Mouse (Mus musculus): ENCODE measurements at regions not wholly inside any gene's neighbourhood (a gene's known extent, or its start where the extent isn't known, plus 50 kb on each side); places are given as distances from the start of the nearest gene placed in this dataset.

GRCm38 (mm10) chr2:106512338-106513024, 180.6 kb upstream of the Mpped2 start:
- in situ Hi-C loops (cut with MboI; ENCODE audit: low pct_unique_long_range_greater_than_20kb in 1 of 2, low sequenced_read_pairs in 2 of 2, unreplicated experiment in 1 of 2), result no loop called here

- in situ Hi-C loops (cut with MboI; ENCODE audit: low pct_unique_long_range_greater_than_20kb in 1 of 2, low sequenced_read_pairs in 2 of 2, unreplicated experiment in 1 of 2), result no loop called here
Observed at GRCm38 (mm10) chr2:106513025-106513386, 180.1 kb upstream of the Mpped2 start.

GRCm38 (mm10) chr2:106517224-106517623, 175.8 kb upstream of the Mpped2 start:
- in situ Hi-C loops (cut with MboI; ENCODE audit: low pct_unique_long_range_greater_than_20kb in 1 of 2, low sequenced_read_pairs in 2 of 2, unreplicated experiment in 1 of 2), result no loop called here

- in situ Hi-C loops (cut with MboI; ENCODE audit: low pct_unique_long_range_greater_than_20kb in 1 of 2, low sequenced_read_pairs in 2 of 2, unreplicated experiment in 1 of 2), result no loop called here
Observed at GRCm38 (mm10) chr2:106522961-106523360, 170.1 kb upstream of the Mpped2 start.

- in situ Hi-C loops (cut with MboI; ENCODE audit: low pct_unique_long_range_greater_than_20kb in 1 of 2, low sequenced_read_pairs in 2 of 2, unreplicated experiment in 1 of 2), result no loop called here
Observed at GRCm38 (mm10) chr2:106527008-106527407, 166.1 kb upstream of the Mpped2 start.

- in situ Hi-C loops (cut with MboI; ENCODE audit: low pct_unique_long_range_greater_than_20kb in 1 of 2, low sequenced_read_pairs in 2 of 2, unreplicated experiment in 1 of 2), result no loop called here
Observed at GRCm38 (mm10) chr2:106529247-106529646, 163.8 kb upstream of the Mpped2 start.

GRCm38 (mm10) chr2:106529746-106530145, 163.3 kb upstream of the Mpped2 start:
- in situ Hi-C loops (cut with MboI; ENCODE audit: low pct_unique_long_range_greater_than_20kb in 1 of 2, low sequenced_read_pairs in 2 of 2, unreplicated experiment in 1 of 2), result no loop called here

- in situ Hi-C loops (cut with MboI; ENCODE audit: low pct_unique_long_range_greater_than_20kb in 1 of 2, low sequenced_read_pairs in 2 of 2, unreplicated experiment in 1 of 2), result no loop called here
Observed at GRCm38 (mm10) chr2:106538329-106538728, 154.7 kb upstream of the Mpped2 start.

- in situ Hi-C loops (cut with MboI; ENCODE audit: low pct_unique_long_range_greater_than_20kb in 1 of 2, low sequenced_read_pairs in 2 of 2, unreplicated experiment in 1 of 2), result no loop called here
Observed at GRCm38 (mm10) chr2:106540176-106540575, 152.9 kb upstream of the Mpped2 start.

- in situ Hi-C loops (cut with MboI; ENCODE audit: low pct_unique_long_range_greater_than_20kb in 1 of 2, low sequenced_read_pairs in 2 of 2, unreplicated experiment in 1 of 2), result no loop called here
Observed at GRCm38 (mm10) chr2:106547117-106547516, 146.0 kb upstream of the Mpped2 start.

- in situ Hi-C loops (cut with MboI; ENCODE audit: low pct_unique_long_range_greater_than_20kb in 1 of 2, low sequenced_read_pairs in 2 of 2, unreplicated experiment in 1 of 2), result no loop called here
Observed at GRCm38 (mm10) chr2:106553666-106554065, 139.4 kb upstream of the Mpped2 start.

- in situ Hi-C loops (cut with MboI; ENCODE audit: low pct_unique_long_range_greater_than_20kb in 1 of 2, low sequenced_read_pairs in 2 of 2, unreplicated experiment in 1 of 2), result no loop called here
Observed at GRCm38 (mm10) chr2:106561571-106562090, 131.4 kb upstream of the Mpped2 start.

GRCm38 (mm10) chr2:106570226-106570625, 122.8 kb upstream of the Mpped2 start:
- in situ Hi-C loops (cut with MboI; ENCODE audit: low pct_unique_long_range_greater_than_20kb in 1 of 2, low sequenced_read_pairs in 2 of 2, unreplicated experiment in 1 of 2), result no loop called here

GRCm38 (mm10) chr2:106571346-106571745, 121.7 kb upstream of the Mpped2 start:
- in situ Hi-C loops (cut with MboI; ENCODE audit: low pct_unique_long_range_greater_than_20kb in 1 of 2, low sequenced_read_pairs in 2 of 2, unreplicated experiment in 1 of 2), result no loop called here

- in situ Hi-C loops (cut with MboI; ENCODE audit: low pct_unique_long_range_greater_than_20kb in 1 of 2, low sequenced_read_pairs in 2 of 2, unreplicated experiment in 1 of 2), result no loop called here
Observed at GRCm38 (mm10) chr2:106571913-106572312, 121.2 kb upstream of the Mpped2 start.

- in situ Hi-C loops (cut with MboI; ENCODE audit: low pct_unique_long_range_greater_than_20kb in 1 of 2, low sequenced_read_pairs in 2 of 2, unreplicated experiment in 1 of 2), result no loop called here
Observed at GRCm38 (mm10) chr2:106576746-106577323, 116.2 kb upstream of the Mpped2 start.

- in situ Hi-C loops (cut with MboI; ENCODE audit: low pct_unique_long_range_greater_than_20kb in 1 of 2, low sequenced_read_pairs in 2 of 2, unreplicated experiment in 1 of 2), result no loop called here
Observed at GRCm38 (mm10) chr2:106578062-106578461, 115.0 kb upstream of the Mpped2 start.

- in situ Hi-C loops (cut with MboI; ENCODE audit: low pct_unique_long_range_greater_than_20kb in 1 of 2, low sequenced_read_pairs in 2 of 2, unreplicated experiment in 1 of 2), result no loop called here
Observed at GRCm38 (mm10) chr2:106580663-106581062, 112.4 kb upstream of the Mpped2 start.

GRCm38 (mm10) chr2:106621251-106621650, 71.8 kb upstream of the Mpped2 start:
- in situ Hi-C loops (cut with MboI; ENCODE audit: low pct_unique_long_range_greater_than_20kb in 1 of 2, low sequenced_read_pairs in 2 of 2, unreplicated experiment in 1 of 2), result no loop called here

GRCm38 (mm10) chr2:106622326-106622725, 70.7 kb upstream of the Mpped2 start:
- in situ Hi-C loops (cut with MboI; ENCODE audit: low pct_unique_long_range_greater_than_20kb in 1 of 2, low sequenced_read_pairs in 2 of 2, unreplicated experiment in 1 of 2), result no loop called here

Measured in mouse embryonic stem cell (cell line).